Mouse (Mus musculus) 3T3-L1 (cell line): ENCODE results near the gene Zdhhc14.

Source experiments
- DNase-seq: peaks from one replicate; pipeline ENCODE4 v3.0.0-alpha.2; 2015; ENCODE audit warnings: low read depth, low spot score

Gene Zdhhc14

GRCm38 (mm10) chr17:5552036-5552760, 59.8 kb downstream of the Zdhhc14 start:
- DNase-seq = no peak

GRCm38 (mm10) chr17:5553556-5553955, 61.2 kb downstream of the Zdhhc14 start:
- DNase-seq = no peak

- DNase-seq = no peak
Observed at GRCm38 (mm10) chr17:5554573-5554972, 62.2 kb downstream of the Zdhhc14 start.

- no peak for DNase-seq
Observed at GRCm38 (mm10) chr17:5556568-5556967, 64.2 kb downstream of the Zdhhc14 start.

- DNase-seq = no peak
Observed at GRCm38 (mm10) chr17:5560212-5560611, 67.9 kb downstream of the Zdhhc14 start.

- no peak for DNase-seq
Observed at GRCm38 (mm10) chr17:5563108-5563507, 70.8 kb downstream of the Zdhhc14 start.

GRCm38 (mm10) chr17:5566006-5566405, 73.6 kb downstream of the Zdhhc14 start:
- no peak for DNase-seq

- DNase-seq = no peak
Observed at GRCm38 (mm10) chr17:5567943-5568342, 75.6 kb downstream of the Zdhhc14 start.

GRCm38 (mm10) chr17:5569131-5570030, 77.0 kb downstream of the Zdhhc14 start:
- no peak for DNase-seq

- no peak for DNase-seq
Observed at GRCm38 (mm10) chr17:5572096-5572730, 79.9 kb downstream of the Zdhhc14 start.

GRCm38 (mm10) chr17:5572745-5573420, 80.5 kb downstream of the Zdhhc14 start:
- peak; percentile 9 for DNase-seq

- DNase-seq = no peak
Observed at GRCm38 (mm10) chr17:5574672-5575071, 82.3 kb downstream of the Zdhhc14 start.

- no peak for DNase-seq
Observed at GRCm38 (mm10) chr17:5575518-5575917, 83.2 kb downstream of the Zdhhc14 start.

- no peak for DNase-seq
Observed at GRCm38 (mm10) chr17:5582232-5582631, 89.9 kb downstream of the Zdhhc14 start.

- no peak for DNase-seq
Observed at GRCm38 (mm10) chr17:5582937-5583336, 90.6 kb downstream of the Zdhhc14 start.

GRCm38 (mm10) chr17:5583472-5584145, 91.3 kb downstream of the Zdhhc14 start:
- no peak for DNase-seq

GRCm38 (mm10) chr17:5591604-5592209, 99.3 kb downstream of the Zdhhc14 start:
- DNase-seq = no peak

- no peak for DNase-seq
Observed at GRCm38 (mm10) chr17:5593071-5593470, 100.7 kb downstream of the Zdhhc14 start.

GRCm38 (mm10) chr17:5595068-5595467, 102.7 kb downstream of the Zdhhc14 start:
- DNase-seq = no peak

GRCm38 (mm10) chr17:5596490-5596889, 104.1 kb downstream of the Zdhhc14 start:
- no peak for DNase-seq

- DNase-seq = no peak
Observed at GRCm38 (mm10) chr17:5598999-5599398, 106.6 kb downstream of the Zdhhc14 start.
